Mouse (Mus musculus): ENCODE data around the gene Stim2.

Stim2 gene

DNA sequence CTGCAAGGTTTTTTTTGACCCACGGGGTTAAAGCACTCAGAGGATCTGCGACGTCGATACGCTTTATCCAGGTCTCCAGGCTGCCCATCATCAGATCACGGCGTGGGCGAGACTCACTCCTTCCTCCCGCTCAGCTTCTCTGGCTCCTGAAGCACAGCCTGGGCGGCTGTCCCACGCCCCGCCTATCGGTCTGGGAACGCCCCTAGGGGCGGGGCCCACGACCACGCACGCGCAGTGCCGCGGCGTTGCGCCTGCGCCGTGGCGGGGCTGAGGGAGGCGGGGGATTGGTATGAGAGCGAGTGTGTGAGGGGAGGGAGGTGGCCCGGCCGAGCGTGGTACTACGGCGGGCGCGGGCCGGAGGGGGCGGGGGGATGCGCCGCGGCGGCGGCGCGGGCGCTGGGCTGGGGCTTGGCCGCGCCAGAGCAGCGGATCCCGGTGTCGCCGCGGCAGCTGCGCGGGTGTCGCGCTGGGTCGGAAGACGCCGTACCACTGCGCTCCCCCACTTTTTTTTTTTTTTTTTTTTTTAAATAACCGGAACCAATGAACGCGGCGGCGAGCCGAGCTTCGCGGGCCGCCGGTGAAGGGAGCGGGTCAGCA is at the start of gene Stim2:
Gene Stim2 (plus strand): TSS at position 354 of the 597 bp plus-strand sequence.
- H3K36me3 ChIP-seq (ENCODE audit: control insufficient read depth, insufficient read depth, low read length, poor library complexity, severe bottlenecking), result no peaks in the 10 kb centered on the region
- peak; percentile 96 for DNase-seq (ENCODE audit: low read depth, low spot score)

DNA sequence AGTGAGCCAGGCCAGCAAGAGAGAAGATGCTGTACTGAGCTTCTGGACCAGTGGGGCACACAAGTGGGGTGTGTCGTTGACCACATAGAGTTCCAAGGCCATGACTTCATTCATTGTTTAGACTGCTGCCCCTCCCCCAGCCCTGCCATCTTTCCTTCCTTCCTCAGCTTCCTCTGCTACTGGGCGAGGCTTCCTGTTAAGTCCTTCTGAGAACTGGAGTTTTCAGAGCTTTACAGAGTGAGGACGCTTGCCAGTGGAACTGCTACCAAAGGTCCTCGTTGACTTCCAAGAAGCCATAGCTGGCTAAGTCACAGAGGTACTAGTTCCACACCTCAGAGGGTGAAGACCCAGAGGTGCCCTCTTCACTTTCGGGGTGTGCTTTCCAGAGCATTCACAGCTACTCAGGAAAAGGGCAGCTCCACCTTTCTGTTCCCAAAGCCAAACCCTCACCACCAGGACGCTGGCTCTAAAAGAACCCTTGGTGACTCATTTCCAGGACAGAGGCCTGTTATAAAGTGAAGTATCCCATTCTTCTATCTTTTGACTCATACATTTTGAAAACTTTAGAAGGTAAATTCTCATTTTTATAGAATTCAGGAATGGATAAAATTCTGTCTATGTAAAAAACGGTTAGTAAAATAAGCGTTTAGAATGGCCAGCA is 49.6 kb upstream of the Stim2 start:
- Histone ChIP-seq H3K36me3 (ENCODE audit: control insufficient read depth, insufficient read depth, low read length, poor library complexity, severe bottlenecking) (no peaks in the 10 kb centered on the region), H3K27me3 (ENCODE audit: control insufficient read depth, insufficient read depth, low read length, poor library complexity, severe bottlenecking) (no peaks in the 10 kb centered on the region)
- DNase-seq (ENCODE audit: low read depth, low spot score), result no peak

More for the DNA sequence above, at the start of gene Stim2:
- H3K27me3 ChIP-seq (ENCODE audit: control insufficient read depth, insufficient read depth, low read length, poor library complexity, severe bottlenecking), result no peaks in the 10 kb centered on the region

DNA sequence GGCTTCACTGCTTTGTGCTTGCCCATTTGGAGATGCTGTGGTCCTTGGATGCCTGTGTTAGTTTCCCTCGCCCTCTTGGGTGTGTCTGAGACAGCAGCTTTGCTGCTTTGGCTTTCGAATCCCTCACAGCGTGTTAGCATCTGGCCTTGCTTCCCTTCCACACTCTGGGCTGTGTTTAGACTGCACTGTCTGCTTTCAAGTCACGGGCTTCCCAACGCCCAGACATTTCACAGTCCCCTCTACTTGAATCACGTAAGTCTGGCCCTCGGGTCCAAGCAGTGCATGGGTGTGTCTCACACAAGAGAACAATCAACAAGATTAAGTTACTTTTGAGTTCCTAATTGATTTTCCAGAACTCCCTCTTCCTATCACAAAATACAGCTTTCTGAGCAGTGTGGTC is 48.1 kb upstream of the Stim2 start:
- Histone ChIP-seq H3K36me3 (ENCODE audit: control insufficient read depth, insufficient read depth, low read length, poor library complexity, severe bottlenecking) (no peaks in the 10 kb centered on the region), H3K27me3 (ENCODE audit: control insufficient read depth, insufficient read depth, low read length, poor library complexity, severe bottlenecking) (no peaks in the 10 kb centered on the region)
- no peak for DNase-seq (ENCODE audit: low read depth, low spot score)

DNA sequence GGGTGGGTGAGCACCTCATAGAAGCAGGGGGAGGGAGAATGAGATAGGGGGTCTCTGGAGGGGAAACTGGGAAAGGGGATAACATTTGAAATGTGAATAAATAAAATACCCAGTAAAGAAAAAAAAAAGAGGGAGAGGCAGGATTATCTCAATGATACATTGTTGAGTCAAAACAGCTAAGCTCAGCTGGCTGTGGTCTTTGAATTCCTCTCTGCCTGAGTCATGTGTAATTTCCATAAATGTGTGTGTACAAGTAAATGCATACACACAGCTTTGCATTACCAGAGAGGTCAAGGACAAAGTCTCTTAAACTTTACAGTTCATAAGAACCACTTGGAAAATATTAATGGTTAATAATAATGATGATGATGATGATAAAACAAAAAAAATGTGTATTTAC is 45.1 kb upstream of the Stim2 start:
- no peak for DNase-seq (ENCODE audit: low read depth, low spot score)
- no peaks in the 10 kb centered on the region for H3K36me3 ChIP-seq (ENCODE audit: control insufficient read depth, insufficient read depth, low read length, poor library complexity, severe bottlenecking)

DNA sequence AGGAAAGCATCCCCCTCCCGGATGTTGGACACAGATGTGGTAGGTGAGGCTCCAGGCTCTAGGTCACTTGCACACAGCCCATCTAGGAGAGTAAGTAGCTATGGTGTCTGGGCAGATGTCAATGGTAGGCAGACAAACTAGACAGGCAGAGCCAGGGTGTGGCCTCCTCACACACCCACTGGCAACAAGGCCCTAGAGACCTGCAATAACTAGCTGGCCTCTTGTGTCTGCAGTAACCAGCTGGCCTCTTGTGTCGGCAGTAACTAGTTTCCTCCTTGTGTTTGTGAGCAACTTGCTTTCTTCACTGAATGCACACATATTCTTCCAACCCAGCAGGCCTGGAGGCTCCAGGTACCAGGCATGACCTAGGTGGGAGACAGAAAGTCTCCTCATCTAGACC is 44.5 kb upstream of the Stim2 start:
- Histone ChIP-seq H3K27me3 (ENCODE audit: control insufficient read depth, insufficient read depth, low read length, poor library complexity, severe bottlenecking) (no peaks in the 10 kb centered on the region), H3K36me3 (ENCODE audit: control insufficient read depth, insufficient read depth, low read length, poor library complexity, severe bottlenecking) (no peaks in the 10 kb centered on the region)
- DNase-seq (ENCODE audit: low read depth, low spot score), result no peak

More for the DNA sequence above, 45.1 kb upstream of the Stim2 start:
- no peaks in the 10 kb centered on the region for H3K27me3 ChIP-seq (ENCODE audit: control insufficient read depth, insufficient read depth, low read length, poor library complexity, severe bottlenecking)

DNA sequence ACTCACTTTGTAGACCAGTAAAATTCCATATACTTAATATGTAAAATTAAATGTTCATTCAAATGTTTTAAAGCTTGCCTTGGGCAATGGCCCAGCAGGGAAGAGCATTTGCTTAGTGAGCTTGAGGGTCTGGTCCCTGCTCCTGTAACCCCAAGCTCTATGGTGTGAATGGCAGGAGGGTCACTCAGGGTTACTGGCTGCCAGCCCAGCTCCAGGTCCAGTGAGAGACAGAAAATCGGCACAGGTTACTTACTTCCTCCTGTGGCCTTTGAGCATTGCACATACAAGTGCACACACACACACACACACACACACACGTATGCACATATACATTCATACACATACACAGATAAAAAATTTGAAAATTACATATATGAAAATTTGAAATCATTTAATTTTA is 42.3 kb upstream of the Stim2 start:
- no peak for DNase-seq (ENCODE audit: low read depth, low spot score)
- Histone ChIP-seq H3K27me3 (ENCODE audit: control insufficient read depth, insufficient read depth, low read length, poor library complexity, severe bottlenecking) (no peaks in the 10 kb centered on the region), H3K36me3 (ENCODE audit: control insufficient read depth, insufficient read depth, low read length, poor library complexity, severe bottlenecking) (no peaks in the 10 kb centered on the region)

DNA sequence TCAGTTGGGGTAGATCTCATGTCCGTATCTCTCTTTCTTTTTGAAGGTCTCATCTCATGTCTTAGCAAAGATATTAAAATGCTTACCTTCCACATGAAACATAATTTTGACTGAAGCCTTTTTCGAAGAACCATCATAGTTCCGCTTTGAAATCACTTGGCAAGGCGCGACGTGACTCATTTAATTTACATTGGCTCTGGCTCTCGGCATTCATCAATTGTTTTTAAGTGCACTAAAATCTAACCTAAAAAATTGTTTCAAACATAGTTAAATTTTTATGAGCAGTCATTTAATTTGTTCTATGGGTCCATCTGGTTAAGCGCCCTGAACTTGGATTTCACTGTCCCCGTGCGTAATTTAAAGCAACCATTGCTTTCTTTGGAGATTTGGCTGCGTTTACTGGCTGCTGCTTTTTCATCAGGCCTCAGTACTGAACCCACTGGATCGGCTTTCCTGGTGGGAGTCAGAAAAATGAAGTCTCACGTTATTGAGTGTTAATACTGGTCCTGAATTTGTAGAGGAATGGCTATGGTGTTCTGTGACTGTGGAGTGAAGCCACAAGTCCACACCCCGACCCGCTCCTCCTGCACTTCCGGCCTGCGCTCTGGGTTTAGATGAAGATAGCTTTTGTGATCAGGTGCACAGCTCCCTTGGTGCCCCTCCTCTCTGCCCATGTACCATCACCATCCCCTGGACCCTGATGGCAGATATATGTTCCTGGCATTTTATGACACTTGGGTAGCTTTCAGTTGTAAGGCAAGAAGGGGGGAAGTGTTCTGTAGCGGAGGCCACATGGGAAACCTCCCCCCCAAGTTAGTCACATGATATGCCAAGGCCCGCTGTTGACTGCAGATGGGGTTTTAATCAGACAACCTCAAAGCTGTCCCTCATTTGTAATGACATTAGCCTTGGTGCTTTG is 41.6 kb upstream of the Stim2 start:
- no peak for DNase-seq (ENCODE audit: low read depth, low spot score)
- Histone ChIP-seq H3K36me3 (ENCODE audit: control insufficient read depth, insufficient read depth, low read length, poor library complexity, severe bottlenecking) (no peaks in the 10 kb centered on the region), H3K27me3 (ENCODE audit: control insufficient read depth, insufficient read depth, low read length, poor library complexity, severe bottlenecking) (0 out of 2 replicates have a peak, but pooled peaks cover 2% of the 10 kb centered on the region)

DNA sequence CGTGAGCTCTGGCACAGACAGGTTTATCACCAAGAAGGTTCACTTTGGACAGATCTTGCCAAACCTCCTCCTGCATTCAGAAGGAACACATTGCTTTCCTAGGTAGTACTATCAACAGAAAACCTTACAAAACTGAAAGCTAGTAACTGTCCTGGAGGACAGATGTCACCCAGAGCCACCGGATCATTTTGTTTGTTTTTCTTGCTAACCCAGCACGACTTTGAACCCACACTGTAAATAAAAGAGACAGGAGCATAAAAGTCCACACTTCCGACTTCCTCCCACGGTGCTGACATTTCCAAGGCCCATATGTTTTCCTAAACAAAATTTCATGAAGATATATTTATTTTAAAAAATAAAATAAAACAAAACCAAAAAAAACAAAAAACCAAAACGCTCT is 41.0 kb upstream of the Stim2 start:
- Histone ChIP-seq H3K36me3 (ENCODE audit: control insufficient read depth, insufficient read depth, low read length, poor library complexity, severe bottlenecking) (no peaks in the 10 kb centered on the region), H3K27me3 (ENCODE audit: control insufficient read depth, insufficient read depth, low read length, poor library complexity, severe bottlenecking) (0 out of 2 replicates have a peak, but pooled peaks cover 2% of the 10 kb centered on the region)
- no peak for DNase-seq (ENCODE audit: low read depth, low spot score)

DNA sequence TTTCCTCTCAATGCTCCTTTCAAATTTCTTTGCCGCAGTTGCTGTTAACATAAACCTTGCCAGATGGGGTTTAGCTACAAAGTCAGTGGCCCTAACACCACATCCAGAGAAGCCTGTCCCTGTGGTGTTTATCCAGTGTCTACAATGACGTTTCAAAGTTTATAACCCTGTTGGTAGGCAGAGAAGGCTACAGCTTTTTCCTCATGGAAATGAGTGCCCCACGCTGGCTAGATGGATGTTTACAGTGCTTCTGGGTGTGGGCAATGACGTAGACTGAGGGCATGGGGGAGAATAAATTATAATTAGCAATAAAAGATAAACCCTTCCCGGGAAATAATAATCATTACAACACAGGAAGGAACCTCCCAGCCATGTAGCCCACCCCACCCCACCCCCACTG is 37.1 kb upstream of the Stim2 start:
- no peak for DNase-seq (ENCODE audit: low read depth, low spot score)
- no peaks in the 10 kb centered on the region for H3K36me3 ChIP-seq (ENCODE audit: control insufficient read depth, insufficient read depth, low read length, poor library complexity, severe bottlenecking)
- H3K27me3 ChIP-seq (ENCODE audit: control insufficient read depth, insufficient read depth, low read length, poor library complexity, severe bottlenecking), result 0 out of 2 replicates have a peak, but pooled peaks cover 2% of the 10 kb centered on the region

DNA sequence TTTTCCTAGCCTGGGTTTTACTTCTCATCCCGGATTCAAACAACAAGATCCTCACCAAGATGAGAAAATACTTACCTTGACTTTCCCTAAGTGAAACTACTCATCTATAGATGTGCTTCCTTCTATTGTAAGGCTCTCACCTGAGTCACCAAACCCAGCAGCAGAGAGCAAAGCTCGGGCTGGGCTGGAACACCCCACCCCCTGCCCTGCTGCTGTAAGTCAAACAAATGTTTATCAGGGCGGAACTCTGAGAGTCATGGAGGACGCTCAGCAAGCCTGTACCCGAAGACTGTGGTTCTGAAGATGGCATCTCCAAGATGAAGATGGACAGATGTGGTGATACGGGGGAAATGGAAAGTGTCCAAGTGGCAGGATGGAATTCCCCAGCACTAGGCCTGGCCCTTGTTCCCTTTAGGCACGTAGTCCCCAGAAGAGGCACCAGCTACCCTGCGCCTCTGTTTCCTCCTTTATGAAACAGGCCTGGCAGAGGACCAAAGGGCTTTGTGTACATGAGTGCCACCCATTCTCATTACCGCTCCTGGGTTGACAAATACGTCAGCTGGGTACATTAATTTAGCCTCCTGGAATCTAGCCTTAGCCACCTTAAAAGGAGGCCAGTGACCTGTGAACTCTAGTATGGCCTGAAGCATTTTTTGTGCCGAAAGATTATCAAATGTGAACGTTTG is 36.3 kb upstream of the Stim2 start:
- 0 out of 2 replicates have a peak, but pooled peaks cover 2% of the 10 kb centered on the region for H3K27me3 ChIP-seq (ENCODE audit: control insufficient read depth, insufficient read depth, low read length, poor library complexity, severe bottlenecking)
- DNase-seq (ENCODE audit: low read depth, low spot score), result no peak
- H3K36me3 ChIP-seq (ENCODE audit: control insufficient read depth, insufficient read depth, low read length, poor library complexity, severe bottlenecking), result no peaks in the 10 kb centered on the region

DNA sequence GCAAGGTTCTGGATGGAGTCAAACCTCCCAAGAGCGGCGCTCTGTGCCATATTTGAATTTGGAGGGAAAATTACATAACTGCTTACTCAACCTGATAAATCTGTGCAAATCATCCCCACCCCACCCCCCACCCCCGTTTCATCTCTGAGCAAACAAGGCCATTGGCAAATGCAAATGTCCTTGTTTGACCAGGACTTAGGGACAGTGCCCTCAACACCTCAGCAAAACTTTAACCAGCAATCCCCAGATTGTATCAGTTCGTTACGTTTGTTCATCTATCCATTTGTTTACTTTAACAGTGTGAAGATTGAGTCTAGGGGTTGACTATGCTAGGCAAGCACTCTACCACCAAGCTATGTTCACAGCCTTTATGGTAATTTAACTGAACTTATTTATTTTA is 32.6 kb upstream of the Stim2 start:
- DNase-seq (ENCODE audit: low read depth, low spot score), result no peak
- Histone ChIP-seq H3K27me3 (ENCODE audit: control insufficient read depth, insufficient read depth, low read length, poor library complexity, severe bottlenecking) (0 out of 2 replicates have a peak, but pooled peaks cover 2% of the 10 kb centered on the region), H3K36me3 (ENCODE audit: control insufficient read depth, insufficient read depth, low read length, poor library complexity, severe bottlenecking) (no peaks in the 10 kb centered on the region)

DNA sequence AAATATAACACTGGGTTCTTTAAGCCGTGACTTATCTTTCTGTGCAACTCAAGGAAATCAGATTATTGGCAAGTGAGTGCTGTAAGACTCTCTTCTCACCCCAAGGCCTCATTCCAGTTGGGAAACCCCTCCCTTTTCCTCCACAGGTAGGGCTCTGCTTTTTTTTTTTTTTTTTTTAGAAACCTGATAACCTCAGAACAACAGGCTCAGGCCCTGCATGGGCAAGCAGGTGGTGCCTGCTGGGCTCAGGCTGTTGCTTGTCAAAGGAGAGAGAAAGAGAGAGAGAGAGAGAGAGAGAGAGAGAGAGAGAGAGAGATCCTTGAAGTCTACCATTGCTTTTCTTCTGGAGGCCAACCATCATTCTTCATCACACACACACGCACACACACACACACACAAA is 30.7 kb upstream of the Stim2 start:
- Histone ChIP-seq H3K27me3 (ENCODE audit: control insufficient read depth, insufficient read depth, low read length, poor library complexity, severe bottlenecking) (no peaks in the 10 kb centered on the region), H3K36me3 (ENCODE audit: control insufficient read depth, insufficient read depth, low read length, poor library complexity, severe bottlenecking) (no peaks in the 10 kb centered on the region)
- DNase-seq (ENCODE audit: low read depth, low spot score), result no peak

DNA sequence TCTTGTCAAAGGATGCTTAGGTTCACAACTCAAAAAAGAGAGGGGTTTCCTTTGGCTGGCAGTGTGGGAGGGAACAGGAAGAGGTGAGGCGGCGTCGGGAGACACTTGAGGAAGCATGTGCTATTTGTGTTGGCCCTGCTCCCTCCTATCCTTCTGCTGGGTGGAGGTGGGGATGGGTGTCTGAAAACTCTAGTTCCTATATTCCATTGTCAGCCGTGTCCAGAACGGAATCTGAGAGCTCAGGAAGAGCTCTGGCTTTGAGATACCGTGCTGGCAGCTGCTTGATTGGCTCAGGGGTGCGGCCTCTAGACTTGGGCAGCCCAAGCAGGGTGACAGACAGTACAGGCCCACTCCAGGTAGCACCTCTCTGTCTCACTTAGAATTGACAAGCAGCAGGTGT is 28.1 kb upstream of the Stim2 start:
- H3K36me3 ChIP-seq (ENCODE audit: control insufficient read depth, insufficient read depth, low read length, poor library complexity, severe bottlenecking), result no peaks in the 10 kb centered on the region
- H3K27me3 ChIP-seq (ENCODE audit: control insufficient read depth, insufficient read depth, low read length, poor library complexity, severe bottlenecking), result no peaks in the 10 kb centered on the region
- no peak for DNase-seq (ENCODE audit: low read depth, low spot score)

DNA sequence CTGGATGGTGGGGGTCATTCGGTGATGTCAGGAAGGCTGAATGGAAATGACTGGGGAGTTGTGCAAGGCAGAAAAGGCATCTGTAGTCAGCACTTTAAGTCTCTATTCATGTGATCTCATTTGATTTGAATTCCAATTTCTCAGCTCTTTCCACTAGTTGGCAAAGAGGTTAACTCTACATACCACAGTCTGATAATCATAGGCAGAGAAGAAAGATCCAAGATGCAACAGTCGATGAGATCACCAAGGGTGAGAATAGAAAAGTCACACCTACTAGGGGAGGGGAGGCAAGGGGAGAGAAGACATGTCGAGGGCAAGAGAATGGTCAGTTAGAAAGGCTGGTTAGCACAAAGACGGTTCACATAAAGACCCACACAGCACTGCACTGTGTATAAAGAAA is 27.1 kb upstream of the Stim2 start:
- no peak for DNase-seq (ENCODE audit: low read depth, low spot score)
- Histone ChIP-seq H3K27me3 (ENCODE audit: control insufficient read depth, insufficient read depth, low read length, poor library complexity, severe bottlenecking) (no peaks in the 10 kb centered on the region), H3K36me3 (ENCODE audit: control insufficient read depth, insufficient read depth, low read length, poor library complexity, severe bottlenecking) (no peaks in the 10 kb centered on the region)

All from splenic B cell, adult 2 months (primary cell).